Mouse (Mus musculus) cerebellum, adult 9-11 months (tissue): ENCODE measurements around the gene Poll.

Experiments used
- DNase-seq: peaks from one replicate; pipeline ENCODE4 v3.0.0; 2022

The Poll gene

GRCm38 (mm10) chr19:45560153-45560890, at the start of gene Poll, which contains the start of gene Gm17018:
TSS of gene Poll (minus strand) at chr19:45560531.
TSS of gene Gm17018 (plus strand) at chr19:45560615.
- peak; percentile 85 for DNase-seq

- no peak for DNase-seq
These were observed 48.5 kb upstream of the Poll start for GRCm38 (mm10) chr19:45608648-45609339.

- no peak for DNase-seq
These were observed 47.1 kb upstream of the Poll start for GRCm38 (mm10) chr19:45607479-45607878.

GRCm38 (mm10) chr19:45606701-45607100, 46.4 kb upstream of the Poll start:
- peak; percentile 69 for DNase-seq

GRCm38 (mm10) chr19:45602606-45603005, 42.3 kb upstream of the Poll start:
- no peak for DNase-seq

GRCm38 (mm10) chr19:45597106-45597505, 36.8 kb upstream of the Poll start:
- DNase-seq = no peak

GRCm38 (mm10) chr19:45596434-45596833, 36.1 kb upstream of the Poll start:
- DNase-seq = no peak

- no peak for DNase-seq
These were observed 35.7 kb upstream of the Poll start for GRCm38 (mm10) chr19:45596019-45596418.

- DNase-seq = no peak
These were observed 35.1 kb upstream of the Poll start for GRCm38 (mm10) chr19:45595481-45595880.

- DNase-seq = no peak
These were observed 33.7 kb upstream of the Poll start for GRCm38 (mm10) chr19:45594079-45594478.

- DNase-seq = peak; percentile 69
These were observed 32.6 kb upstream of the Poll start for GRCm38 (mm10) chr19:45592916-45593315.

- peak; percentile 54 for DNase-seq
These were observed 31.4 kb upstream of the Poll start for GRCm38 (mm10) chr19:45591704-45592103.

GRCm38 (mm10) chr19:45589761-45590160, 29.4 kb upstream of the Poll start:
- DNase-seq = peak; percentile 41

GRCm38 (mm10) chr19:45587509-45588292, 27.4 kb upstream of the Poll start:
- DNase-seq = no peak

- no peak for DNase-seq
These were observed 26.5 kb upstream of the Poll start for GRCm38 (mm10) chr19:45586850-45587249.

- DNase-seq = no peak
These were observed 24.7 kb upstream of the Poll start for GRCm38 (mm10) chr19:45584856-45585620.

- DNase-seq = no peak
These were observed 22.8 kb upstream of the Poll start for GRCm38 (mm10) chr19:45583136-45583535.

GRCm38 (mm10) chr19:45582161-45582560, 21.8 kb upstream of the Poll start:
- DNase-seq = no peak

GRCm38 (mm10) chr19:45581257-45581656, 20.9 kb upstream of the Poll start:
- no peak for DNase-seq

- DNase-seq = no peak
These were observed 19.9 kb upstream of the Poll start for GRCm38 (mm10) chr19:45580235-45580634.

- DNase-seq = no peak
These were observed 19.1 kb upstream of the Poll start for GRCm38 (mm10) chr19:45579416-45579815.

- DNase-seq = no peak
These were observed 18.6 kb upstream of the Poll start for GRCm38 (mm10) chr19:45578976-45579375.
